Mouse (Mus musculus) central nervous system, embryonic 11.5 days (tissue): ENCODE results near the gene B9d1. TPM values are rescaled to one million over a fixed set of nuclear protein-coding genes. Genes with fewer than 3 reads are reported as not detected.

ENCODE experiments used
- polyA plus RNA-seq: library from polyadenylated mRNA; depleted of rRNA; stranded (reverse); fragments of >200 nt; gene quantifications from 2 replicates; pipeline ENCODE4 v1.2.3, GENCODE M21; 2012; rRNA removed

The B9d1 gene
- polyA plus RNA-seq, result 48.2 and 53.7 TPM in 2 replicates

DNA sequence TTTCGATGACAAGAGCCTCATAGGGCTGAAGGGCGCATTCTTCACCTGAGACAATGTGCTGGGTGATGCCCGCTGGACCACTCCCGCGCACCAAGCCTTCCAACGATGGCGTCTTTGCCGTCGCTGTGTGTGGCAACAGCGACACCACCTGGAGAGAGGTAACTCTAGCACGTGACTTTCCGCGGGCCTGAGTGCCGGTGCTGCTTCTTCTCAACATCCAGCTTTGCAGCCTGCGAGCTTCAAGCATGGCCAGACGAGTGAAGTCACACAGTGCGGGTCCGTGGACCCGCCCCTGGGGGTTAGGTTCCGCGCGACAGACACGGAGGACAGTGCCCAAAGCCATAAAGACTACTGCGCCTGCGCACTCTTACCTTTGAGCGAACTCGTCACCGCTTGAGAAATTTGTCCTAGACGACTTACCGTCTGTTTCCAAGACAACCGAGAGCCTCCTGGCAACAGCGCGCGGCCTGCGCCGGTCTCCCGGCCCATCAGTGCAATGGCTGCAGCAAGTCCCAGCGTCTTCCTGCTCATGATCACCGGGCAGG is at the start of gene B9d1:
B9d1 (plus strand) TSS at position 432 of the 545 bp plus-strand sequence.

GRCm38 (mm10) chr11:61484613-61485540 is 20.1 kb upstream of the B9d1 start, which contains the start of gene Mfap4:
Gene Mfap4 (plus strand): TSS chr11:61485431.

GRCm38 (mm10) chr11:61494129-61494997 is 10.6 kb upstream of the B9d1 start, which contains the start of gene Mapk7:
Gene Mapk7 (minus strand): TSS chr11:61494406.

Other genes with a start within 250 kb of the B9d1 start
- gene Aldh3a2, start 237.7 kb upstream of the B9d1 start, polyA plus RNA-seq, result 23.3 and 24.9 TPM in 2 replicates
- gene Slc47a2, start 162.3 kb upstream of the B9d1 start, polyA plus RNA-seq, result 0.05 TPM in 1 of 2 replicates, not detected in the other
- 0.37 and 0.77 TPM in 2 replicates for gene Slc47a1, start 126.8 kb upstream of the B9d1 start, polyA plus RNA-seq
- gene Rnf112, start 51.0 kb upstream of the B9d1 start, polyA plus RNA-seq, result 5.4 and 6.8 TPM in 2 replicates
- 65.6 and 232 TPM in 2 replicates for gene Mfap4, start 19.7 kb upstream of the B9d1 start, polyA plus RNA-seq
- 96.4 and 120 TPM in 2 replicates for gene Mapk7, start 10.7 kb upstream of the B9d1 start, polyA plus RNA-seq
- gene Epn2, start 74.5 kb downstream of the B9d1 start, polyA plus RNA-seq, result 25.4 and 27.5 TPM in 2 replicates
- gene Grap, start 148.1 kb downstream of the B9d1 start, polyA plus RNA-seq, result 4.3 and 4.9 TPM in 2 replicates
- gene Fam83g, start 178.9 kb downstream of the B9d1 start, polyA plus RNA-seq, result 0.42 and 0.68 TPM in 2 replicates
- 0.02 TPM in 1 of 2 replicates, not detected in the other for gene Slc5a10, start 215.7 kb downstream of the B9d1 start, polyA plus RNA-seq